Mouse (Mus musculus) heart, embryonic 13.5 days (tissue): ENCODE results near the gene Isg20l2. TPM values are rescaled to one million over a fixed set of nuclear protein-coding genes. Genes with fewer than 3 reads are reported as not detected.
A peak's percentile ranks its signal among the peaks of the same experiment; 100 is the strongest.

ENCODE experiments used
- ATAC-seq: fragments of 200-750 bp; cut with Nextera tagmentation; 2 replicates; pipeline ENCODE4 v1.8.0; 2017; ENCODE audit warnings: moderate TSS enrichment; ENCODE audit not compliant: insufficient number of reproducible peaks, low FRiP score, low TSS enrichment; ENCODE audit errors: extremely low read depth
- H3K27ac ChIP-seq: fragments of 300-500 bp; sonication (generic); replicated peaks from 2 replicates; pipeline ENCODE4 v1.5.1; 2015; ENCODE audit warnings: moderate library complexity, mild to moderate bottlenecking, inconsistent platforms
- H3K27me3 ChIP-seq: fragments of 300-500 bp; sonication (generic); replicated peaks from 2 replicates; pipeline ENCODE4 v1.6.1; 2015; ENCODE audit warnings: mild to moderate bottlenecking, inconsistent platforms
- H3K36me3 ChIP-seq: fragments of 300-500 bp; sonication (generic); 2 replicates; pipeline ENCODE4 v1.6.1; 2015; ENCODE audit warnings: mild to moderate bottlenecking, inconsistent platforms
- H3K4me1 ChIP-seq: fragments of 300-500 bp; sonication (generic); 2 replicates; pipeline ENCODE4 v1.6.1; 2015; ENCODE audit warnings: inconsistent platforms
- H3K4me2 ChIP-seq: fragments of 300-500 bp; sonication (generic); 2 replicates; pipeline ENCODE4 v1.6.1; 2015; ENCODE audit warnings: inconsistent platforms, mild to moderate bottlenecking, moderate library complexity
- H3K4me3 ChIP-seq: fragments of 300-500 bp; sonication (generic); 2 replicates; pipeline ENCODE4 v1.5.1; 2015; ENCODE audit warnings: moderate library complexity, mild to moderate bottlenecking, inconsistent platforms
- H3K9ac ChIP-seq: fragments of 300-500 bp; sonication (generic); 2 replicates; pipeline ENCODE4 v1.6.1; 2015; ENCODE audit warnings: inconsistent platforms, mild to moderate bottlenecking, moderate library complexity
- H3K9me3 ChIP-seq: fragments of 300-500 bp; sonication (generic); 2 replicates; pipeline ENCODE4 v1.6.1; 2016; ENCODE audit warnings: inconsistent platforms
- WGBS: fragments of 180-500 bp; shearing (Covaris S2); methylation state at CpG from one replicate; pipeline ENCODE4 v1.1.7; 2015; ENCODE audit warnings: mixed read lengths; 5-methylcytosine and 5-hydroxymethylcytosine counted together
- polyA plus RNA-seq: library from polyadenylated mRNA; unstranded; fragments of >200 nt; fragmentation: Nextera tagmentation; extraction: Ambion mirVana; gene quantifications from 2 replicates; pipeline ENCODE4 v1.2.1, GENCODE M21; 2015

Gene Isg20l2
- polyA plus RNA-seq, 1 experiment from 2014 or later, result 30.1 TPM

DNA sequence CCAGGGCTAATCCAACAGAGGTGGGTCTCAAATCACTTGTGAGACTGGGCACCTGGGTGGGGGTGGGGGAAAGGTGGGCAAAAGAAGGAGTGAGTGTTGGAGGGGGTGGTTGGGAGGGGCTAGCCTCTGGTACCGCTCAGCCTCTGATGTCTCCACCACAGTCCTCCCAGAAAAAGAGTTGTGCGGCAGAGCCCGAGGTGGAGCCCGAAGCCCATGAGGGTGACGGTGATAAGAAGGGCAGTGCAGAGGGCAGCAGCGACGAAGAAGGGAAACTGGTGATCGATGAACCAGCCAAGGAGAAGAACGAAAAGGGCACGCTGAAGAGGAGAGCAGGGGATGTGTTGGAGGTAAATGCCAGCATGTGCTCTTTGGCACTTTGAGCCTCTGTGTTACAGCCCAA, 16.2 kb upstream of the Isg20l2 start:
- no peak for ATAC-seq
- Histone ChIP-seq H3K4me3 (no peak overlapping the region), H3K36me3 (peaks cover 53% of the 10 kb centered on the region), H3K27me3 (no peaks in the 10 kb centered on the region), H3K9ac (no peak overlapping the region), H3K4me1 (peaks cover 41% of the 10 kb centered on the region), H3K4me2 (no peak overlapping the region), H3K27ac (no peak overlapping the region), H3K9me3 (no peaks in the 10 kb centered on the region)
- 82% methylated on average over 10 of the region's 10 CpGs for WGBS

DNA sequence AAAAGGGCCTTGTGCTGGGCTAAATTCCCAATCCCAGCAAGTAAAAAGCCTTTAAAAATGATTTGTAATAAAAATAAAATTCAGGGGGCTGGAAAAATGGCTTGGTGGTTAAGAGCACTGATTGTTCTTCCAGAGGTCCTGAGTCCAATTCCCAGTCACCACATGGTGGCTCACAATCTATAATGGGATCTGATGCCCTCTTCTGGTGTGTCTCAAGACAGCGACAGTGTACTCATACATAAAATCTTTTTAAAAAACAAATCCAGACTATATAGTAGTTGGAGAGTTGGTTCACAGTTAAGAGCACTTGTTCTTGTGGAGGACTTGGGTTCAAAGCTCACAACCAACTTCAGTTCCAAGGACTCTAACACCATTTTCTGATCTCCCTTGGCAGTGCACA, 13.1 kb upstream of the Isg20l2 start:
- H3K36me3 ChIP-seq, result peaks cover 53% of the 10 kb centered on the region
- H3K4me3 ChIP-seq, result no peak overlapping the region
- H3K9me3 ChIP-seq, result no peaks in the 10 kb centered on the region
- 73% methylated on average over 1 of the region's 1 CpGs for WGBS
- ATAC-seq, result no peak
- peaks cover 26% of the 10 kb centered on the region for H3K4me1 ChIP-seq
- H3K27me3 ChIP-seq, result no peaks in the 10 kb centered on the region
- H3K27ac ChIP-seq, result no peak overlapping the region
- H3K4me2 ChIP-seq, result no peak overlapping the region
- H3K9ac ChIP-seq, result no peak overlapping the region

DNA sequence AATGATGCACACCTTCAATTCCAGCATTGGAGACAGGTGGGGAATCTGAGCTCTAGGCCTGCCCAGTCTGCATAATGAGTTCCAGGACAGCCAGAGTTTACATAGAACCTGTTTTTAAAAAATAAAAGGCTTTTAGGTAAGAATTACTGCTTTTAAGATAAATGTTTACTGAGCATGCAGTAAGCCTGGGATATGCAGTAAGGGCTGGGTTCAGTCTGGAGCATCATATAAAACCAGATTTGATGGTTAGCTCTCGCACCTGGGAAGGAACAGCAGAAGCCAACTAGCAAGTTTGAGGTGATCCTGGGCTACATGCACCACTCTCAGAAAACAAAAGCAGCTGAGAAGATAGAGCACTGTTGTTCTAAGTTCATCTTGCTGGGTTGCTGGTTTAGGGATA, 11.6 kb upstream of the Isg20l2 start:
- no peaks in the 10 kb centered on the region for H3K9me3 ChIP-seq
- H3K27me3 ChIP-seq, result no peaks in the 10 kb centered on the region
- peaks cover 61% of the 10 kb centered on the region for H3K36me3 ChIP-seq
- 89% methylated on average over 1 of the region's 1 CpGs for WGBS
- H3K9ac ChIP-seq, result peak overlapping the region; percentile 34; the same call in 1 of the 2 replicates
- no peak overlapping the region for H3K27ac ChIP-seq
- H3K4me3 ChIP-seq, result no peak overlapping the region
- peaks cover 17% of the 10 kb centered on the region for H3K4me1 ChIP-seq
- ATAC-seq, result no peak
- H3K4me2 ChIP-seq, result peak overlapping the region; percentile 89

DNA sequence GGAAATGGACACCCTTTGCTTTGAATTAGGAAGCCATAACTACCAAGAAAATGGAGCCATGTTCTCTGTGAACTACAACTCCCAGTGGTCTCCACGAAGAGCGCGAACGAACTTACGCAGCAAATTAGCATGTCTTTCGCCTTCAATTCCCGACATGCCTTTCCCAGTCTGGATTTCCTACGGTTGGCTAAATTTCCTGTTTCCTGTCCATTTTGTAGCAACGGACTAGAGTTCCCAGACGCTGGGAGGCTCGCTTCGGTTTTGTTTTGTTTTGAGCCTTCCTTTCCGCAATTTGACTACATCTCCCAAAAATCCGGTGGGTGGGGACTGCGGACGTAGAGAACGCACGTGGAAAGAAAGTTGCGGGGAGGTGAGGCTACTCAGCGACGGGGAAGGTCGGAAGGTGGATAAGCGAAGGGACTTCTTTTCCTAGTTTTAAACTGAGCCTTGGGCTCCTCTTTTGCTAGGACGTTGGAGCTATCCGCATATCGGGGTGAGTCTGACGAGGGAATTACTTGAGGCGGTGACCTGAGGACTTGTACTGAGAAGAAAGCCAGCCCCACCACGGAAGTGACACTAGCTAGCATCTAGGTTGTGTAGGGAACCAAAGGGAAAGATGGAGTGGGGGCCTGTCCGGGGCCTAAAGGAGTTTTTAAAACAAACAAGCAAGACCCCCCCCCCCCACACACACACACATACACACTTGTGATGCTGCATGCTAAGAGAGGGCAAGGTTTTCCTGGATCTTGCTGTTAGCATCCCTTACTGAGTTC, 10.6 kb upstream of the Isg20l2 start, which contains the start of gene Mrpl24:
Mrpl24 (plus strand) TSS at position 171 of the 773 bp plus-strand sequence.
- peak; percentile 70 for ATAC-seq
- Histone ChIP-seq H3K27ac (peak within 1 kb of the TSS; percentile 89), H3K36me3 (peaks cover 61% of the 10 kb centered on the region), H3K4me2 (peak within 1 kb of the TSS; percentile 89), H3K9ac (peak within 1 kb of the TSS; percentile 92), H3K4me1 (peaks cover 17% of the 10 kb centered on the region), H3K9me3 (no peaks in the 10 kb centered on the region), H3K4me3 (peak within 1 kb of the TSS; percentile 80), H3K27me3 (no peaks in the 10 kb centered on the region)
- WGBS, result under 1% methylated on average over 30 of the region's 30 CpGs

DNA sequence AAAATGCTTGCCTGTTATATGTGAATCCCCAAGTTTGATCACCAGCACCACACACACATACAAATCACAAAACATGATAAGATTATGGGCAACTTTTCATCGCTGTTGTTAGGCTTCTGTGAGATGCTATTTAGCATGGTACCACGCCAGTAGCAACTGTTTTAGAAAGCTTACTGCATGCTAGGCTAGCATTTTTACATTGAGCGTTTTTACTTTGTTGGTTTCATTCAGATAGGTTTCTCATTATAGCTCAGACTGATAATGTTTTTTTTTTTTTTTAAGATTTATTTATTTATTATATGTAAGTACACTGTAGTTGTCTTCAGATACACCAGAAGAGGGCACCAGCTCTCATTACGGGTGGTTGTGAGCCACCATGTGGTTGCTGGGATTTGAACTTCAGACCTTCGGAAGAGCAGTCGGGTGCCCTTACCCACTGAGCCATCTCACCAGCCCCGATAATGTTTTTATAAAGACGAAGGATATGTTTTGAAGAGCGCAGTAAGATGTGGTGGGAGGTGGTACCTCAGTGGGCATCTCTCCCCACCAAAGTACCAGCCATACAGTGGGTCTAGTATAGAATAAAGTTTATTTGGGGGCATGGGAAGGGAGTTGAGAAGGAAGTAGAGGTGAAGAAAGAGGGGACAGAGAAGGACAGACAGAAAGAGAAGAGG, 9.7 kb upstream of the Isg20l2 start:
- WGBS, result 57% methylated on average over 9 of the region's 9 CpGs
- H3K27ac ChIP-seq, result no peak overlapping the region
- peaks cover 17% of the 10 kb centered on the region for H3K4me1 ChIP-seq
- no peaks in the 10 kb centered on the region for H3K27me3 ChIP-seq
- H3K4me2 ChIP-seq, result peak overlapping the region; percentile 89
- peak overlapping the region; percentile 92 for H3K9ac ChIP-seq
- no peak for ATAC-seq
- H3K4me3 ChIP-seq, result peak overlapping the region; percentile 80
- peaks cover 61% of the 10 kb centered on the region for H3K36me3 ChIP-seq
- no peaks in the 10 kb centered on the region for H3K9me3 ChIP-seq

DNA sequence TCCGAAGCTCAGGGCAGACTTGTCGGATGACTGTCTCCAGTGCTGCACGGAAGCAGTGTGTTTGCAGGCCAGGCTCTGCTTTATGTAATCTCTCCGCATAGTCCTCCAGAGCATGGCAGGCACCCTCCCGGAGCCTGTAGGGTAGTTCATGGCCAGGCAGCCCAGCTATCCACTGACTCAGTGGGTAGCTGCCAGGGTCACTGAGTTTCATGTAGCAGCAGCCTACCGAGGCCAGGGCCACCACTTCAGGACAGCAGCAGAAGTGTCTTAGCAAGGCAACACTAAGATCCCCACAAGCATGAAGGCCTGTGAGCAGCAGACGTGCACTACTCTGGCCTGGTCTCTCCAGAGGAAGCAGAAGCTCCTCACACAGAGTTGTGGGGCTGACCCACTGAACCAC, 5.1 kb upstream of the Isg20l2 start:
- ATAC-seq, result no peak

DNA sequence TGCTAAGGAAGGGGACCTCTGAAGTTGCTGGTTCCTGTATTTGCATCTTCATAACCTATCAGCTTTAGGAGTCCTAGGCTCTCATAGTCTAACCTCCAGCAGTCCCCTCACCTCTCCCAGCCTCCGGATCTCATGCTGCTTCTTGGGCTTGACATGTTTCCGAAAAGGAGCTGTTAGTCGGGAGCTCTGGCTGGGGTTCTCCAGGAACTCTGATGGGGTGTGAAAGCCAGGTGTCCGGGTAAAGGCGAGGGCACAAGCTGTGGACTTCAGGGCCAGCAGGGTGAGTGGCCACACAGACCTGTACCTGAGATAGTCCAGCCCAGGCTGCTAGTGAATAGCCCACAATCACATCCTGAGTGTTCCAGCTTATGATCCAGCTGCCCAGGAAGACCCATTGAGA, 2.7 kb upstream of the Isg20l2 start:
- 80% methylated on average over 5 of the region's 5 CpGs for WGBS
- Histone ChIP-seq H3K4me1 (peaks cover 30% of the 10 kb centered on the region), H3K4me3 (no peak overlapping the region), H3K9ac (no peak overlapping the region), H3K27ac (no peak overlapping the region), H3K27me3 (no peaks in the 10 kb centered on the region), H3K36me3 (peaks cover 73% of the 10 kb centered on the region), H3K4me2 (no peak overlapping the region), H3K9me3 (no peaks in the 10 kb centered on the region)
- ATAC-seq, result no peak

More for the DNA sequence above, 5.1 kb upstream of the Isg20l2 start:
- Histone ChIP-seq H3K27ac (no peak overlapping the region), H3K36me3 (peaks cover 69% of the 10 kb centered on the region), H3K4me1 (peaks cover 22% of the 10 kb centered on the region), H3K4me2 (no peak overlapping the region), H3K27me3 (no peaks in the 10 kb centered on the region), H3K9ac (no peak overlapping the region), H3K9me3 (no peaks in the 10 kb centered on the region), H3K4me3 (no peak overlapping the region)
- WGBS, result 79% methylated on average over 7 of the region's 7 CpGs

DNA sequence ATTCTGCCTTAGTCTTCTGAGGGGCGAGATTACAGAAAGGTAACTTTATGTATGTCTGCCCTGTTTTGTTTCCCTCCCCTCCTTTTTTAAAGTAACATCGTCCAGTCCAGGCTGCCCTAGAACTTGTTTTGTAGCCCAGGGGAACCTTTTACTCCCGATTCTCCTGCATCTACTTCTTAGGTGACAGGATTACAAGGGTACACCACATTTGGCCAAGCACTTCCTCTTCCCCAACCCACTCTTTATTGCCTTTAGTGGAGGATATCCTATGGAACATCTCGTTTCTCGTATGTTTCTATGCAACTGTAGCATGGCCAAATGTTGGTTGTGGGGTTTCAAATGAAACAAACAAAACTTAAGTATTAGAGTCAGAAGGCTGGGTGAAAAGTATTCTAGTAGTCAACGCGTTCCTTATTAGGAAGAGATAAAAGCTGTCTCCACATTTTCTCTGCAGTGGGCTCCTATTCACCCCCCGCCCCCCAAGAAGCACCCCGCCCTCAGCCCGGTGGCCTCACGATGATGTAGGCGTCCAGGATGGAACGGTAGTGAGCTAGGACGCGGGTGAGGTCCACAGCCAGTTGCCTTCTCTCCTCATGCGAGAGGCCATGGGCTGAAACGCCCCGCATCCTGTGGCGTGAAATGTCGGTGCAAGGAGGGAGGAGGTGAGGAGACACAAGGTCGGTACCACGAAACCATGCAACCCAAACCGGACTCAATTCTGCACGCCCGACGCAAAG, 605 bp upstream of the Isg20l2 start:
- Histone ChIP-seq H3K4me1 (peaks cover 35% of the 10 kb centered on the region), H3K4me3 (peak overlapping the region; percentile 97), H3K27me3 (no peaks in the 10 kb centered on the region), H3K4me2 (peak overlapping the region; percentile 87), H3K9ac (peak overlapping the region; percentile 98), H3K9me3 (no peaks in the 10 kb centered on the region), H3K36me3 (peaks cover 71% of the 10 kb centered on the region), H3K27ac (peak overlapping the region; percentile 87)
- ATAC-seq, result no peak
- WGBS, result 5% methylated on average over 26 of the region's 26 CpGs

DNA sequence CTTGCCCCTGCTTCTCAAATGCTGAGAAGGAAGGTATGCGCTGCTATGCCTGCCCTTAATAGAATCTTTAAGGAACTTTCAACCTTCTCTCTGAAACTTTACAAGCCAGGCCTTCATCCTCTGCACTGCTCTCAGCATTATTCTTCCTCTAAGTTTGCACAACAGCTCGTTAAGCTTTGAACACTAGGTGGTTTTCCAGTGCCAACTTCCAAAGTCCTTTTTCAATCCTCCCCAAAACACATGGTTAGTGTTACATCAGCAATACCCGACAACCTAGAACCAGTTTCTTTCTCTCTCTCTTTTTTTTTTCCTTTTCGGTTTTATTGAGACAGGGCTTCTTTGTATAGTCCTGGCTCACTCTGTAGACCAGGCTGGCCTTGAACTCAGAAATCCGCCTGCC, 3.9 kb downstream of the Isg20l2 start:
- Histone ChIP-seq H3K9me3 (no peaks in the 10 kb centered on the region), H3K4me1 (peaks cover 33% of the 10 kb centered on the region), H3K4me3 (no peak overlapping the region), H3K27me3 (no peaks in the 10 kb centered on the region), H3K36me3 (peaks cover 68% of the 10 kb centered on the region), H3K9ac (no peak overlapping the region), H3K27ac (no peak overlapping the region), H3K4me2 (no peak overlapping the region)
- ATAC-seq, result no peak
- WGBS, result 84% methylated on average over 5 of the region's 5 CpGs

DNA sequence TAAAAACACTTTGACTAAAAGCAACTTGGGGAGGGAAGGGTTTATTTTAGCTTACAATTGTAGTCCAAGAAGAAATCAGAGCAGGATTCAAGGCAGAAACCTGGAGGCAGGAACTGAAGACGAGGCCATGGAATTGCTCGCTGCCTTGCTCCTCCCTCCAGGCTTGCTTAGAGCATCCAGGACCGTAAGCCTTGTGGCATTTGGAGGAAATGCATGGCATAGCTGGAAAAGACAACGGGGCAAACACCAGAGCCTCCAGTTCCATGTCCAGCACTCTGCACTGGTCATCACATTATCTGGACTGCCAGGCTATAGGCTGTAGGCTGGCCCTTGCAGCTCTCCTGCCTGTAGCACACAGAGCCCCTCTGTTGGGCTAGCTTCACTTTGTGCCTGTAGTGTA, 4.4 kb downstream of the Isg20l2 start:
- H3K9ac ChIP-seq, result no peak overlapping the region
- peaks cover 28% of the 10 kb centered on the region for H3K4me1 ChIP-seq
- no peak for ATAC-seq
- H3K36me3 ChIP-seq, result peaks cover 73% of the 10 kb centered on the region
- H3K27me3 ChIP-seq, result no peaks in the 10 kb centered on the region
- 57% methylated on average over 4 of the region's 4 CpGs for WGBS
- no peak overlapping the region for H3K4me3 ChIP-seq
- no peak overlapping the region for H3K27ac ChIP-seq
- H3K9me3 ChIP-seq, result no peaks in the 10 kb centered on the region
- H3K4me2 ChIP-seq, result no peak overlapping the region

DNA sequence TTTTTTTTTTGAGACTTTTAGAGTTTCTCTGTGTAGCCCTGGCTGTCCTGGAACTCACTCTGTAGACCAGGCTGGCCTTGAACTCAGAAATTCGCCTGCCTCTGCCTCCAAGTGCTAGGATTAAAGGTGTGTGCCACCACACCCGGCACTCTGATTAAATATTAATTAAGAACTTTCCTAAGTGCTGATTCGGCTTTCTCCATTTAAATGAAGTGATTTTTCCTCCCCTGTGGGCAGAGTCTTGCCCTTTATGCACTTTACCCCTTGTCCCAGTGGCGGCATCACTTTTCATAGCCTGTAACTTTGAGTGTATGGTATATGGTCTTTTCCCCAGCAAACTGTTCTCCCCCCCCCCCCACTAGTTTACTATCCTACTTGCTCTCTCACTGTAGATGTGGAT, 5.1 kb downstream of the Isg20l2 start:
- peaks cover 28% of the 10 kb centered on the region for H3K4me1 ChIP-seq
- no peaks in the 10 kb centered on the region for H3K9me3 ChIP-seq
- no peak overlapping the region for H3K4me3 ChIP-seq
- H3K36me3 ChIP-seq, result peaks cover 80% of the 10 kb centered on the region
- 86% methylated on average over 4 of the region's 4 CpGs for WGBS
- H3K27ac ChIP-seq, result no peak overlapping the region
- H3K4me2 ChIP-seq, result no peak overlapping the region
- no peaks in the 10 kb centered on the region for H3K27me3 ChIP-seq
- no peak for ATAC-seq
- no peak overlapping the region for H3K9ac ChIP-seq
